Mouse (Mus musculus): ENCODE measurements around the gene Bicral.

DNA sequence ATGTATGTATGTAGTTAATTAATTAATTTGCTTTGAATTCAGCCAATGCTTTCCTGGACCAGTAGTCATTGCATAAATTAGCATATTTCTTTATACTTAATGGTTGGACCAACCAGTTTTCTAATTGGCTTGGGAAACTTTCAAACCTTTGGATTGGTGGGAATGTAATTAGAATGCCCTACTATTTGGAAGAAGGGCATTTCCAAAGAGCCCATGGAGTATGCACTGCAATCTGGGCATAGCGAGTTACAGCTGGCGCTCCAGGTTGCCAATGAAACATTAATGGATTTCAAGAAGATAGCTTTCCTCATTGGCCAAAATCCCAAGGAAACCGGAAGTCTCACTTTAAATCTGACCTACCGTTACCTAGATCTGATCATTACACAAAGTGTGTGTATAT, 1.8 kb upstream of the Bicral start:
- TF ChIP-seq CTCF (IDR thresholded peaks at IDR 0.05; ENCODE audit: insufficient read depth, low read depth, low read length) (no peak), POLR2A (IDR thresholded peaks at IDR 0.05; ENCODE audit: insufficient read depth, low read depth, low read length) (no peak)
